Mouse (Mus musculus): ENCODE measurements around the gene Pou2f1.

The Pou2f1 gene

DNA sequence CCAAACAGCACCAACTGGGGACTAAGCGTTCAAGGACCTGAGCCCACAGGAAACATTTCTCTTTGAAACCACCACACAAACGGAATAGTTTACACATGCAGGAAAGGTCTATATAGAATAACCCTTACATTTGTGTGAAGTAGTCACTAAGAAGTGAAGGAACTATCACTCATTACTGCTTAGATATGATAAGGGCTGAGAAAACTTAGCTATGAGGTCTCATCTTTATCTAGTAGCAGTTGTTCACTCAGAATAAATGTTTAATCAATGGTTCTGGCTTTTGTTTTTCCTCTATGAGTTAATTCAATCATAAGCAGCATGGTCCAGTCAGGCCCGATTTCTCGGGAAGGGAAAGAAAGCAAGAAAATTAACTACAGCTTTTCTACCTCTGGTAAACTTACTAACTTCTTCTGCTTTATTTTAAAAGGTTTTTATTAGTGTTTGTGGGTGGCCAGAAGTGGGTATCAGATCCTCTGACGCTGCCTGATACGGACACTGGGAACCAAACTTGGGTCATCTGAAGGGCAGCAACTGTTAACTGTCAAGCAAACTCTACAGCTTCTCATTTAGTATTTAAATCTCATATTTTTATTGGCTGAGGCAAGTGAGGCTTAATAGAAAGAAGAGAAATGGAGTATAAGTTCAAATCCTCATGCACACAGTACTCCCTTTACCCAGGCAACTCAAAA is 40.7 kb downstream of the Pou2f1 start:
- no peak for DNase-seq (ENCODE audit: extremely low spot score, low read depth, low spot score)

DNA sequence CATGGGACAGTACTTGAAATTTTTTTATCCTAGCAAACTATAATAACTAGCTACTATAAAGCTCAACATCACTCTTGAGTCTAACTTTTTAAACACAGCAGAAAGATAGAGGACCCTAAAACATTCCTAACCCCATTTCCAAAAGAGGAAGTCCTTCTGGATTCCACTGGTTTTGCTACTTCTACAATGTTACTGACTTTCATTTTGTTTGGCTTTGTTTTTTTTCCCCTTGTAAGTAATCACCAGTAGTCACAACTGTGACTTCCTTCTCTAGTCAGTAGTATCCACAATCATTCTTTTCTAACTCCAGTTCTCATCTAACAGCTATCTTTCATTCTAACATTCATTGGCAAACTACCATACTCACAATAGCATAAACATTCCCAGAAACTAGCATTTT is 44.3 kb downstream of the Pou2f1 start:
- DNase-seq (ENCODE audit: extremely low spot score, low read depth, low spot score), result no peak

DNA sequence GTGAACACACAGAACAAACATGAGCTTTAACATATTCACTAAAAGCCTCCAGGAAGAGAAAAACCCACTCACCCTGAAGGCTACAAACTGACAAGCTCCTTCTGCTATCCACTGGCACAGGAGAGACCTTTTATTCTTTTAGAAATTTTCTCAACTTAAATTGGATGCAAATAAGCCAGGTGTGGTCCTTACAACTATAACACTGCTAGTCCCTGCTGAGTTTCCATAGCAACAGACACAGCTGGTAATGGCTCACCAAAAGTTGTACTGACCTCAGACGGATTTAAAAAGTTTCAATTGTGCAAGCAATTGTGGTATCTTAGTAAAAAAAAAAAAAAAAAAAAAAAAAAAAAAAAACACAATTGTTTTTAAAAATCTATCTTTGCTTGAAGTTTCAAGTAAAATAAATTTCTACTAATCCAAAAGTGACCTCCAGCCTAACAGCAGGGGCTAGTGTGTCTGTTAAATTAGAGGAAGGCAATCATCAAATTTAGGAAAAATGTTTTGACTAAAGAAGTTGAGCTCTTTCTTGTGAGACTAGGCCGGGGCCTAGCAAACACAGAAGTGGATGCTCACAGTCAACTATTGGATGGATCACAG is 54.2 kb downstream of the Pou2f1 start:
- peak; percentile 24 for DNase-seq (ENCODE audit: extremely low spot score, low read depth, low spot score)

DNA sequence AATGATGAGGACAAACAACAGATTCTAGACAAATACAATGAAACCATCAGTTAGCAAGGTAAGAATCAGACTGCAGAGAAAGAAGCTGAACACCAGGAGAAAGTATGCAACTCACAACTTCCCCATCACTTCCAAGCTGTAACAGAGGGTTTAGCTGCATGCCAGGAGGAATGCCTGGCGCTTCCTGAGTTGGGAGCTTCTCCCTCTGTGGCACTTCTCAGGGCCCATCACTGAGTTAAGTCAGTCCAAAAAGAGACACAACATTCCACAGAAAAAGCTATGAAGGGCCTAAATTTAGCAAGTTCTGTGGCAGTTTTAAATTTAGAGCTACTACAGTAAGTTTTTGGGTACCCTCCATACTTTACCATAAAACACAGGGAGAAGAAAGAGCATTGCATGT is 59.2 kb downstream of the Pou2f1 start:
- DNase-seq (ENCODE audit: extremely low spot score, low read depth, low spot score), result no peak

DNA sequence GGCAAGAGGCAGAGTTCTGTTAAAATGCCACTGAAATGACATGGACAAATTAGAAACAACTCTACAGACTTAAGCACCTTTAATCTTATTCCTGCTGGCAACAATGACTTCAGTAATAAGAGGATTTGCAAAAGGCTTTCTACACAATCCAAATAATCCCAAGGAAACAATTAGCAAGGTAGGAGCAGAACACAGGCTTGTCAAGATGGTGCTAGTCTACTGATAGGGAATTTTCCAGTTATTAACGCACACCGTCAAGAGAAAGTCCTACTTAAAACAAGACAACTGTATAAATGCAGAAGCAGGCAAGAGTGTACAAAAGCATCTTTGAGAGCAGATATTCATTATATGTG is 67.0 kb downstream of the Pou2f1 start:
- DNase-seq (ENCODE audit: extremely low spot score, low read depth, low spot score), result no peak

DNA sequence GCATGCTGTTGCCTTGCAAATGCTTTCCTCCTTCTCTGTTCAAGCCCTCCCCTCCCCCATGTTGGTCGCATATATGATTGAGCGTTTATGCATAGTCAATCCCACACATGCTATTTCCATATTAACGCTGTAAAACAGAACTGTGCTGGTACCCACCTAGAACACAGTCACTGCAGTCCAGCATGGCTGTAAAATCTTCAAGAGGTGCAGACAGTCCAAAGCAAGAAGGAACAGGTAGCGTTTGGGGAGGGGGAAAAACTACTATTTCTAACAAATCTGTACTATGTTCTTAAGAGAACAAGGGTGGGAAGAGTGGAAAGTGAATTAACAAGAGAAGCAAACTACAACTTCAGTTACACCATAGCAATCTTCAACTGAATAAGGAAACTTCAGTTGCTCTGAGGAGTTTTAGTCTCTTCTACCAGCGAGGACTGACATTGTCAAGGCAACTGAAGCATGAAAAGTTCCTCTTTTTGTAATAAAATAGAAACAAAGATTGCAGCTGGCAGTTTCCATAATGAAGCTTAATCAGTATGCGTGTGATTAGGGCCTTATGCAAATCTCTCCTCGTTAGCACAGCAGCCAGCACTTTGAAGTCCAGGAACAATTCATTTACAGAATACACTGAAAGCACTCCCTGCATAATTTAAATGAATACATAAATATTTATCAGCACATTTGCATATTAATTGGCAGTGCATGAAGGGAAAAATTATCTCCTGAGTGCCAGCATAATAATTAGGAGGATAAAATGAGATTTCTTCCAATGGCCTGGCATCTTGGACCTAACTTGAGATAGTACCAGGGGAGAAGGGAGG is 67.6 kb downstream of the Pou2f1 start:
- DNase-seq (ENCODE audit: extremely low spot score, low read depth, low spot score), result no peak

DNA sequence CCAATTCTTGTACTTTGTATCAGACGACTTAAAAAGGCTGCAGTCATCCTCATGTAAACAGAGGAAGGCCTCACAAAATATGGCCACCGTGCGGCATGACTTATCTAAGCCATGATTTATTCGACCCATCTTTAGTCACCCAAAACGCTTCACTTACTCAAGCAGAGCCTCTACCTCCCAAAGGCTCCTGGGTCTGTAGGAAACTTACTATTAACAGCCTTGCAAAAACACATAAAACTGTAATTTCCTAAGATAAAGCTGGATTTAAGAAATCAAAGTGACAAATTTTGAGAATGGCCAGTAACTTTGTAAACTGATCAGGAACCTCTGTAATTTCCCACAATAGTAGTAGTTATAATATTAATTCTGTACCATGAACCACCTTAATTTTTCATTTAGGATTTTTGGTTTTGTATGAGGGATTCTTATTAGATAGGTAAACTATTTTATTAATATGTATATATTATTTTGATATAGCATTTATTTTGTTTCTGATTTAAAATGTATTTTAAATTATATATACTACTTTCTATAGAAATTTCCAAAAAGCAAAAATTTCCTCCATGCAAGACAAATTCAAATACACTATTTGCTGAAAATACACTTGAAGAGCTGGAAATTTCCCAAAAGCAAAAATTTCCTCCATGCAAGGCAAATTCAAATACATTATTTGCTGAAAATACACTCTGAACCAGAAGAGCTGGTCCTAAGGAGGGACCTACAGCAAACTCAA is 68.4 kb downstream of the Pou2f1 start:
- no peak for DNase-seq (ENCODE audit: extremely low spot score, low read depth, low spot score)

DNA sequence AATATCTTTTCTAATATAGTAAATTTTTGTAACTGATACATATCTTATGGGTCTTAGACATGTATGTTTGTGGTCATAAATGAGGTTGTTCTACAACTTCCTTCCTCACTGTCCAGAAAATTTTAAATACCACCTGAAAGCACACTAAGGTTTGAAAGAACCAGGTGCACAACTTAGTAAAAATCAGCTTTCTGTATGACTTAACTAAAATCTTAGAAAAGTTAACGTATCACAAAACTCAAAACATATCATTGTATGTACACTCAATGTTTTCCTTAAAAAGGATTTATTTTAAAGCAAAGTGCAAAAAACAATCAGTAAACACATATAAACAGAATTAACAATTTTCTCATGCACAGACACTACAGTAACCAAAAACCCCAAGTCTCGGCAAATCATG is 69.6 kb downstream of the Pou2f1 start:
- no peak for DNase-seq (ENCODE audit: extremely low spot score, low read depth, low spot score)

DNA sequence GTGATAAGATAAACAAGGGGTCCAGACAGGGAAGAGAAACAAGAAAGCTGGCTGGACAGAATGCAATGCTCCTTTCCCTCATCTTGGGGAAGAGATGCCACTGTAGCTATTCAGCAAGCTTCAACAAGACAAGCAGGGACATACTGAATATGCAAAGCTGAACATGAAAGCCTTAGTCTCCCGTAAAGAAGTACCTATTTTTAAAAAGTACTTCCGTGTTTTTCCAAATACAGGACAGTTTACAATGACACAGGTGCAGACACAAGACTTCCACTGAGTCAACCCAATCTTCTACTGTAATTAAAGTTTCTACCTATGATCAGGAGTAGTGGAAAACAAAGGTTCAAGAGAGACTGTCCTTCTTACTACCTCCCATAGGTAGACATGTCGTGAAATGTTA is 72.0 kb downstream of the Pou2f1 start:
- no peak for DNase-seq (ENCODE audit: extremely low spot score, low read depth, low spot score)

DNA sequence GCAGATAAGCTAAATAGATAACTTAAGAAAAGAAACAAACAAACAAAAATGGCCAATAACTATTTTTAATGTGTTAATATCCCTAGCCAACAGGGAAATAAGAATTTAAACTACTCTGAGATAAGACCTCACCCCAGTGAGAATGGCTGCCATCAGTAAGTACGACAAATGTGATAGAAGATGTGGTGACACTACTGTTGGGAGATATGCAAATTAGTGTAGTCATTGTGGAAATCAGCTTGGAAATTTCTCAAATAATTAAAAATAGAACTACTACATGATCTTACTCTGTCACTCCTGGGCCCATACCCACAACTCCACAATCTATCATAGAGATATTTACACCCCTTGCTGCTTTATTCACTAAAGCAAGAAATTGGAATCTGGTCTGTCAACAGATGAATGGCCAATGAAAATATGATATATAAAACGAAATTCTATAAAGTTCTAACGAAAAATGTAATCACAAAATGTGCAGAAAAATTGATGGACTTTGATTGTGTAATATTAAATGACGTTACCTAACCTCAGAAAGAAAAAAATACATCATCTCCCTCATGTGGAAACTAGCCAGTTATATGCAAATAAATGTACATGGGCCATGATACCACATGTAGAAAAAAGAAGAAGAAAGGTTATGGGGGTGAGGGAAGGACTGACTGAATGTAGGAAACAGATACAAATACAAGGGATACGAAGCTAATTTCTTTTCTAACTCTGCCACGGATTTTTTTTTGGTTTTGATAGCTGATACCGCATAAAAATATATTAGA is 74.8 kb downstream of the Pou2f1 start:
- DNase-seq (ENCODE audit: extremely low spot score, low read depth, low spot score), result no peak

DNA sequence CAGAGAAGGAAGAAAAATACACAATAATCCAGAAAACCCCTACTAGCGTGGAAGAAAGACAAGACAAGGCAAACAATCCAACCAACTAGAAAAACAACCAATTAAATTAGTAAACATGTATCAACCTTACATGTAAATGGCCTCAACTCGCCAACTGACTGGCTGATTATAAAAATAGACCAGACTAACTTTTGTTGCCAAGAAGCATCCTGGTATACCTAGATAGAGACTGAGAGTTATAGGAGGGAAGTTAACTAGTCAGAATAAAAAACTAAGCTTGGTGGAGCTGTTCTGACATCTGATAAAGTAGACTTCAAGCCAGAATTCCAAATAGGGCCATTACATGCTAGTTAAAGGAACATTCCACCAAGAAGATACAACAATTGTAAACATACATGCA is 77.3 kb downstream of the Pou2f1 start:
- DNase-seq (ENCODE audit: extremely low spot score, low read depth, low spot score), result no peak

DNA sequence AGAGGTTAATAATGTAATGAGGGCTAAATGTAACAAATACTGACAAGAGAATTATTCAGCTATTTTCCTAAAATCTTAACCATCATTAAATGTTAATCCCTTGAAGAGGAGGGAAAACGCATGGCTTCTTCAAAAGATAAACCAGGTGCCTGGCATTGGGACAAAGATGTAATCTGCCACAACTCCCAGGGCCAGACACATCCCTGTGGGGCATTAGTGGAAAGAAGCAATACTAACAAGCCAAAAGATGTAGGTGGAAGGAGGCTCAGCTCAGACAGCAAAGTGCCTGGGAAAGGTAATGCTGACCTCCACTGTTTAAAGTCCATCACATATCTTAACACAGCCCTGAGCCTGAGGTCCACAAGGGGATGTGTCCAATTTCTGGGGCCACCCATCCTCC is 80.0 kb downstream of the Pou2f1 start:
- DNase-seq (ENCODE audit: extremely low spot score, low read depth, low spot score), result no peak

DNA sequence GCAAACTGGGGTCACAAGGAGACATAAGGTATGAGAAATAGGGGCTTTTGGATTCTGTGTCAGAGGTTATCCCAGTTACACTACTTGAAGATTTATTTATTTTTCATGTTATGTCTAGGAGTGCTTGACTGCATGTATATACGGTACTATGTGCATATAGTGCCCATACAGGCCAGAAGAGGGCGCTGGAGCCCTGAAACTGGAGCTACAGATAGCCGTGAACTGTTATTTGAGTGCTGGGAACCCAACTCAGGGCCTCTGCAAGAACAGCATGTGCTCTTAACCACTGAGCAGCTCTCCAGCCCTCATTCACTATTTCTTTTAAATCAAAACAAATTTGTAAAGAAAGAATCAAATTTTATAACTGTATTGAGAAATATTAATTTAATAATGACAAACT is 81.5 kb downstream of the Pou2f1 start:
- no peak for DNase-seq (ENCODE audit: extremely low spot score, low read depth, low spot score)

DNA sequence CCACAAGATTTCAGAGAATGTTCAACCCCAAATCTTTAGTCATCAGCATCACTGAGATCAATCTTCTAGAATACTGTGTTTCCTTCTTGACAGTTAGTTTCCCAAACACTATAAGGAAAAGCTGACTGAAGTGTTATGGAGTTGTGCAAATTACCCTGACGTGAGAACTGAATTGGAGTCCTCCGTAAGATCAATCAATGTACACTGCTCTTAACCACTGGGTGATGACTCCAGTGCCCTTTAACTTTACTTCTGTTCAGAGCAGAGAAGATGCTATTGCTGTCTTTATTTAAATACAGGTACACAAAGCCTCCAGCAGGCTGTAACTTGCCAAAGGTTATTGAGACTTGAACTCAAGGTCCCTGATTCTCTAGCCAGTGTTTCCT is 88.1 kb downstream of the Pou2f1 start:
- DNase-seq (ENCODE audit: extremely low spot score, low read depth, low spot score), result no peak

DNA sequence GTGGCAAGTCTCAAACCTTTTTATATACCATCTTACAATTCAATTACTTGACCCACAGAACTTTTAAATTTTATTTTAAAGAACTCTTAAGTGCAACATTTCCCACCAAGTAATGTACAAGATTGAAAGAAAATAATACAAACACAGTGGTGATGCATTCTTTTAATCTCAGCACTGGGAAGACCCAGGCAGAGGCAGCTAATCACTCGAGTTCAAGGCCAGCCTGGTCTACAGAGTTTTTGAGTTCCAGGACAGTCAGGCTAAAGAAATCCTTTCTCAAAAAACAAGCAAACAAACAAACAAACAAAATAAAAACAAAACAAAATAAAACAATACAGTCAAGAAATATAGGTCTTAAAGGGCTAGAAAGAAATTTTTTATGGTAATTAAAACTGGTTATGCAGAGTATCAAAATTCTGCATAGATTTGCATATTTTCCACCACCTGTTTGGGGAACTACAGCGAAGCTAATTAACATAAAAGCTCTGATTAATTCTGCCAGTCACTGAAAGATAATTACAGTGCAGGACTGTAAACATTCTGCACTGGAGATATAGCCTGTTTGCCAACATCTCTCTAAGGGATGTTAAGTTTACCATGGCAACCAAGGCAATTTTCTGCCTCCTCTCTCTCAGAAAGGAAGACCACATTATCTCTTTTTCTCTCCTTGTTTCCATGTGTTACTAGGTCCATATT is 88.6 kb downstream of the Pou2f1 start:
- no peak for DNase-seq (ENCODE audit: extremely low spot score, low read depth, low spot score)

DNA sequence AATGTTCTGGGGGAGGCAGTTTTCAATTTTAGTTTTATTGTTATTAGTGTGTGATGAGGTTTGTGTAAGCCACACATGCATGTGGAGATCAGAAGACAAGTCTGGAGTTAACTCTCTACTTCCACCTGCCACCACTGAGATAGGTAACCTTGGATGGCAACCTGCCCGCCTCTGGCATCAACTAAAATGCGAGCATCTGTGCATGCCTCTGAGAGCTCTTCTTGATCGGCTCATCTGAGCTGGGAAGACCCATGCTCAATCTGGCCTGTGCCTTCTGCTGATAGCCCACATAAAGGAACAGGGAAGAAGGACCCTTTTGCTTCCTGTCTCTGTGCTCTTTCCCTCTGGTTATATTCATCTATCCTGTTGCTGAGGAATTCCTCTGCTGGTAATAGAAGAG is 93.0 kb downstream of the Pou2f1 start:
- DNase-seq (ENCODE audit: extremely low spot score, low read depth, low spot score), result no peak

DNA sequence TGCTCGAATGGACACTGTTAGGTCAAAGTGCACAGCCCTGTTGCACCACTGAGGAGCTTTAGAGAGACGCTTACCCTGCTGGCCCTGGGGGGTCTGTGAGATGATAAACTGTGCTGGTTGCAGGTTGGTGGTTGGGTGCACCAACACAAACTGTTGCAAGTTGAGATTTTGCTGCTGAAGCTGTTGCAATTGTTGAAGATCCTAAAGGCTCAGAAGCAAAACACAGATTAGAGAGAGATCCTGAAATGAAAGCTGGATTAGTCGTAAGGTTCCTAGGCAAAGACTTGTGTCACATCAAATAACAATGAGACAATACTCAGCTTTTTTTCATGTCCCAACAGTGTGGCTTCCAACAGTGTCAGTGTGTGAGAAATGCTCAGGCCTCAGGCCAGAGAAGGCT is 93.7 kb downstream of the Pou2f1 start:
- no peak for DNase-seq (ENCODE audit: extremely low spot score, low read depth, low spot score)

DNA sequence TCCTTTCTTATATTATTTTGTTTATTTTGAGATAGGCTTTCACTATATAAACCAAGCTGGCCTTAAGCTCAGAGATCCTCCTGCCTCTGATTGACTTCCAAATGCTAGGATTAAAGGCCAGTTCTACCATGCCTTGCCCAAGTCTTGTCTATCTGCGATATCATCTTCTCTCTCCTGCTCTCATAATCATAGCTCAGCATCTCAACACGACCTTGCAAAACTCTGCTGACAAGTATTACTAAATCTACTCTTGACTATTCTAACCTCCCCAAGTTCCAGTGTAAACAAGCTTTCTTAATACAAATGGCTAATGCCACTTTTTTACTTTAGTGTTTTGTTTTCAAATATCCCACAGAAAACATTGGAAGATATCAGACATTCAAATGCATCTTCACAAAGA is 94.3 kb downstream of the Pou2f1 start:
- no peak for DNase-seq (ENCODE audit: extremely low spot score, low read depth, low spot score)

DNA sequence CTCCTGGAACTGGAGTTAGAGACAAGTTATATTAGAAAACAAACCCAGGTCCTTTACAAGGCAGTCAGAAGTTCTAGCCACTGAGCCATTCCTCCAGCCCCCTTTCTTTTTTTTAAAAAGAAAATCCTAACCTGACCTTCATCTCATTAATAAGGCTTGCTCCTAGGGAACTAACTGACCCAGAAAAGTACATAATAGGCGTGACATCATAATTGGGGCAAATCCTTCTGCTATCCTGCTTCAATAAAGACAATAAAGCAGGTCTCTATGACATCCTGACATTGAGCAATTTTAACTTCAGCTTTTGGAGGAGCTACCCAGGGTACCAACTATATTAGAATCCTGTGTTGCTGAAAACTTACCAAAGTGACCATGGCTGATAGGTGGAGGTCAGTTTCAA is 98.9 kb downstream of the Pou2f1 start:
- no peak for DNase-seq (ENCODE audit: extremely low spot score, low read depth, low spot score)

DNA sequence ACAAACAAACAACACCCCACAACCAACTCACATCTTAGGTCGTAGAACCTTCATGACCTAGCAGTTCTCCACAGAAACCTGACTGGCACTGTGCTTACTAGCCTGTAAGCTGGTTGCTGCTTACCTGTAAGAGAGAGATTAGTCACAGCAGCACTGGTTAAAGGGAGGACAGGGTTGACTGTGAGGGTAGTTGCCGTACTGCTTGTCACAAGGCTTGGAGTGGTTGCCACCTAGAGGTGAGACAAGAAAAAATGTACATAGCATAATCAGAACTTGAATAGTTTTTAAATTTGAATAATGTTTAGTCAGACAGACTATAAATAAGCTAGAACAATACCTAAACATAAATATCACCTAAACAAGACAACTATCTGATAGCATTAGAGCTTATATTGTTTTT is 110.8 kb downstream of the Pou2f1 start:
- DNase-seq (ENCODE audit: extremely low spot score, low read depth, low spot score), result no peak
